Mouse (Mus musculus) midbrain, embryonic 11.5 days (tissue): ENCODE measurements at regions not wholly inside any gene's neighbourhood (a gene's known extent, or its start where the extent isn't known, plus 50 kb on each side); places are given as distances from the start of the nearest gene placed in this dataset.
A peak's percentile ranks its signal among the peaks of the same experiment; 100 is the strongest.
"Not testable (repeated sequence)": the region's sequence is repeated elsewhere in the genome, so short reads cannot be mapped to it uniquely, and the experiment has no call there.

Source experiments
- ATAC-seq: fragments of 200-750 bp; cut with Nextera tagmentation; 2 replicates; pipeline ENCODE4 v1.8.0; 2017; ENCODE audit warnings: moderate TSS enrichment, moderate library complexity; ENCODE audit not compliant: low FRiP score
- DNase-seq: peaks from one replicate; pipeline ENCODE4 v3.0.0; 2015; ENCODE audit warnings: low spot score; ENCODE audit errors: missing footprints
- H3K27ac ChIP-seq: fragments of 300-500 bp; sonication (generic); 2 replicates; pipeline ENCODE4 v1.5.1; 2014; ENCODE audit warnings: low read depth, low read length
- H3K27me3 ChIP-seq: fragments of 300-500 bp; sonication (generic); 2 replicates; pipeline ENCODE4 v1.6.1; 2014; ENCODE audit warnings: mild to moderate bottlenecking, low read length, moderate library complexity, mixed read lengths; ENCODE audit not compliant: control insufficient read depth, insufficient read depth
- H3K36me3 ChIP-seq: fragments of 300-500 bp; sonication (generic); 2 replicates; pipeline ENCODE4 v1.6.1; 2014; ENCODE audit warnings: mild to moderate bottlenecking, low read length, moderate library complexity, mixed read lengths; ENCODE audit not compliant: control insufficient read depth, insufficient read depth
- H3K4me1 ChIP-seq: fragments of 300-500 bp; sonication (generic); 2 replicates; pipeline ENCODE4 v1.6.1; 2014; ENCODE audit warnings: low read length; ENCODE audit not compliant: control insufficient read depth, insufficient read depth
- H3K4me2 ChIP-seq: fragments of 300-500 bp; sonication (generic); 2 replicates; pipeline ENCODE4 v1.6.1; 2014; ENCODE audit warnings: mild to moderate bottlenecking, moderate library complexity
- H3K4me3 ChIP-seq: fragments of 300-500 bp; sonication (generic); 2 replicates; pipeline ENCODE4 v1.5.1; 2014; ENCODE audit warnings: low read depth, low read length
- H3K9ac ChIP-seq: fragments of 300-500 bp; sonication (generic); 2 replicates; pipeline ENCODE4 v1.6.1; 2014; ENCODE audit warnings: low read length
- H3K9me3 ChIP-seq: fragments of 300-500 bp; sonication (generic); 2 replicates; pipeline ENCODE4 v1.6.1; 2016; ENCODE audit warnings: low read length; ENCODE audit not compliant: control insufficient read depth
- WGBS: fragments of 180-500 bp; shearing (Covaris S2); extraction: QIAGEN DNeasy Blood & Tissue Kit; methylation state at CpG from one replicate; pipeline ENCODE4 v1.1.7; 2014; 5-methylcytosine and 5-hydroxymethylcytosine counted together

GRCm38 (mm10) chr1:13042326-13042725 is 1628.4 kb downstream of the A830018L16Rik start:
- no peak overlapping the region for H3K27ac ChIP-seq
- no peak for DNase-seq

GRCm38 (mm10) chr1:13050140-13050775 is 1636.4 kb downstream of the A830018L16Rik start:
- DNase-seq (peak; percentile 91), ATAC-seq (no peak)
- Histone ChIP-seq H3K9me3 (no peaks in the 10 kb centered on the region), H3K4me1 (no peaks in the 10 kb centered on the region), H3K36me3 (no peaks in the 10 kb centered on the region), H3K27me3 (peaks cover 4% of the 10 kb centered on the region), H3K4me3 (no peak overlapping the region), H3K4me2 (no peak overlapping the region), H3K27ac (no peak overlapping the region), H3K9ac (no peak overlapping the region)
- WGBS = 22% methylated on average over 17 of the region's 17 CpGs

More at GRCm38 (mm10) chr1:13042326-13042725, 1628.4 kb downstream of the A830018L16Rik start:
- H3K9ac ChIP-seq = no peak overlapping the region
- ATAC-seq = no peak
- H3K4me1 ChIP-seq = no peaks in the 10 kb centered on the region
- H3K4me2 ChIP-seq = no peak overlapping the region
- H3K36me3 ChIP-seq = no peaks in the 10 kb centered on the region
- no peak overlapping the region for H3K4me3 ChIP-seq
- H3K27me3 ChIP-seq = no peaks in the 10 kb centered on the region
- H3K9me3 ChIP-seq = no peaks in the 10 kb centered on the region

GRCm38 (mm10) chr1:13051433-13052066 is 1637.6 kb downstream of the A830018L16Rik start:
- H3K9me3 ChIP-seq, H3K36me3 ChIP-seq, H3K27me3 ChIP-seq, ATAC-seq, H3K27ac ChIP-seq, H3K4me1 ChIP-seq, H3K9ac ChIP-seq, H3K4me3 ChIP-seq, H3K4me2 ChIP-seq, DNase-seq: not testable (repeated sequence)
- WGBS = 78% methylated on average over 11 of the region's 13 CpGs

GRCm38 (mm10) chr1:13052067-13052460 is 1638.2 kb downstream of the A830018L16Rik start:
- H3K27ac ChIP-seq = no peak overlapping the region
- H3K4me2 ChIP-seq = no peak overlapping the region; the same call in 1 of the 2 replicates
- H3K4me3 ChIP-seq = no peak overlapping the region
- WGBS = 16% methylated on average over 7 of the region's 7 CpGs
- no peak overlapping the region for H3K9ac ChIP-seq
- peaks cover 4% of the 10 kb centered on the region for H3K27me3 ChIP-seq
- peak; percentile 40; the same call in 1 of the 2 replicates for ATAC-seq
- H3K36me3 ChIP-seq = no peaks in the 10 kb centered on the region
- no peaks in the 10 kb centered on the region for H3K4me1 ChIP-seq
- peak; percentile 95 for DNase-seq
- no peaks in the 10 kb centered on the region for H3K9me3 ChIP-seq

- Histone ChIP-seq H3K4me1 (no peaks in the 10 kb centered on the region), H3K4me3 (no peak overlapping the region), H3K9ac (no peak overlapping the region), H3K36me3 (no peaks in the 10 kb centered on the region), H3K27me3 (no peaks in the 10 kb centered on the region), H3K27ac (no peak overlapping the region), H3K9me3 (no peaks in the 10 kb centered on the region), H3K4me2 (no peak overlapping the region)
- no peak for DNase-seq
- 33% methylated on average over 14 of the region's 14 CpGs for WGBS
- ATAC-seq = no peak
Measured at GRCm38 (mm10) chr1:13057741-13058140, 1643.8 kb downstream of the A830018L16Rik start.

- no peak for ATAC-seq
- H3K4me3 ChIP-seq = no peak overlapping the region
- 78% methylated on average over 6 of the region's 6 CpGs for WGBS
Measured at GRCm38 (mm10) chr1:13059616-13060320, 1645.9 kb downstream of the A830018L16Rik start.

More at GRCm38 (mm10) chr1:13059616-13060320, 1645.9 kb downstream of the A830018L16Rik start:
- Histone ChIP-seq H3K27ac (no peak overlapping the region), H3K27me3 (no peaks in the 10 kb centered on the region), H3K4me1 (no peaks in the 10 kb centered on the region), H3K9ac (no peak overlapping the region), H3K9me3 (no peaks in the 10 kb centered on the region), H3K36me3 (no peaks in the 10 kb centered on the region), H3K4me2 (no peak overlapping the region)
- DNase-seq = no peak
